Mouse (Mus musculus): Measurements from ENCODE around the gene Bysl. TPM values are rescaled to one million over a fixed set of nuclear protein-coding genes. Genes with fewer than 3 reads are reported as not detected.

Bysl gene
- polyA plus RNA-seq, 1 experiment from 2014 or later, result 41.3 TPM

- no peak for DNase-seq (ENCODE audit: low spot score)
- H3K36me3 ChIP-seq, result no peaks in the 10 kb centered on the region
- H3K27ac ChIP-seq, result no peak overlapping the region
- H3K4me3 ChIP-seq, result no peak overlapping the region
- WGBS, result 91% methylated on average over 10 of the region's 10 CpGs
- no peaks in the 10 kb centered on the region for H3K9me3 ChIP-seq (replicated peaks)
- H3K27me3 ChIP-seq (ENCODE audit: low read depth, poor library complexity, severe bottlenecking), result no peaks in the 10 kb centered on the region
- H3K4me1 ChIP-seq, result peaks cover 28% of the 10 kb centered on the region
Observed at GRCm38 (mm10) chr17:47568951-47569527, 42.3 kb downstream of the Bysl start.

- Histone ChIP-seq H3K4me3 (no peak overlapping the region), H3K27me3 (ENCODE audit: low read depth, poor library complexity, severe bottlenecking) (no peaks in the 10 kb centered on the region), H3K4me1 (peaks cover 26% of the 10 kb centered on the region), H3K9me3 (replicated peaks) (no peaks in the 10 kb centered on the region), H3K27ac (no peak overlapping the region), H3K36me3 (no peaks in the 10 kb centered on the region)
- 97% methylated on average over 3 of the region's 3 CpGs for WGBS
- no peak for DNase-seq (ENCODE audit: low spot score)
Observed at GRCm38 (mm10) chr17:47568389-47568788, 42.9 kb downstream of the Bysl start.

GRCm38 (mm10) chr17:47567271-47567670 is 44.0 kb downstream of the Bysl start:
- Histone ChIP-seq H3K27me3 (ENCODE audit: low read depth, poor library complexity, severe bottlenecking) (no peaks in the 10 kb centered on the region), H3K27ac (0 out of 2 replicates have a peak overlapping the region, but pooled peaks have one; percentile 5), H3K9me3 (replicated peaks) (no peaks in the 10 kb centered on the region), H3K4me3 (no peak overlapping the region), H3K4me1 (peaks cover 15% of the 10 kb centered on the region), H3K36me3 (no peaks in the 10 kb centered on the region)
- WGBS, result 74% methylated on average over 3 of the region's 3 CpGs
- DNase-seq (ENCODE audit: low spot score), result no peak

- Histone ChIP-seq H3K27ac (no peak overlapping the region), H3K27me3 (ENCODE audit: low read depth, poor library complexity, severe bottlenecking) (no peaks in the 10 kb centered on the region), H3K4me3 (no peak overlapping the region), H3K4me1 (peaks cover 5% of the 10 kb centered on the region), H3K9me3 (replicated peaks) (no peaks in the 10 kb centered on the region), H3K36me3 (no peaks in the 10 kb centered on the region)
- 14% methylated on average over 2 of the region's 2 CpGs for WGBS
- no peak for DNase-seq (ENCODE audit: low spot score)
Observed at GRCm38 (mm10) chr17:47566133-47566532, 45.2 kb downstream of the Bysl start.

- Histone ChIP-seq H3K4me1 (peaks cover 5% of the 10 kb centered on the region), H3K36me3 (no peaks in the 10 kb centered on the region), H3K27ac (no peak overlapping the region), H3K4me3 (no peak overlapping the region), H3K9me3 (replicated peaks) (no peaks in the 10 kb centered on the region), H3K27me3 (ENCODE audit: low read depth, poor library complexity, severe bottlenecking) (no peaks in the 10 kb centered on the region)
- DNase-seq (ENCODE audit: low spot score), result no peak
- 74% methylated on average over 5 of the region's 5 CpGs for WGBS
Observed at GRCm38 (mm10) chr17:47564612-47565011, 46.7 kb downstream of the Bysl start.

DNA sequence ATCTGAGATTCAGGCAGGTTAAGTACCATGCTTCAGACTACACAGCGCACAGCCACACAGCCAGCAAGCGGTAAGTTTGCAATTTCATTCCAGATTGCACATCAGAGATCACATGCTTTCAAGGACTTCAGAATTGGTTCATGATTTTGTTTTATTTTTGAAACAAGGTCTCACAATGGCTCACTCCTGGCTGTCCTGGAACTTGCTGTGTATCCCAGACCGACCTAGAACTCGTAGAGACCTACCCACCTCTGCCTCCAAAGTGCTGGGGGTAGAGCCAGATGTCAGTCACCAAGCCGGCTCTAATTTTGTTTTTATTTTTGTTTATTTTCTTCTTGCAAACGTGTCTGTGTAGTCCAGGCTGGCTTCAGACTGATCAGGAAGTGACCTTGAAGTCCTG is 48.4 kb downstream of the Bysl start:
- no peak for DNase-seq (ENCODE audit: low spot score)
- H3K9me3 ChIP-seq (replicated peaks), result no peaks in the 10 kb centered on the region
- WGBS, result 87% methylated on average over 6 of the region's 6 CpGs
- H3K36me3 ChIP-seq, result no peaks in the 10 kb centered on the region
- H3K27me3 ChIP-seq (ENCODE audit: low read depth, poor library complexity, severe bottlenecking), result no peaks in the 10 kb centered on the region
- no peak overlapping the region for H3K4me3 ChIP-seq
- H3K4me1 ChIP-seq, result peaks cover 5% of the 10 kb centered on the region
- H3K27ac ChIP-seq, result no peak overlapping the region

- WGBS, result 54% methylated on average over 6 of the region's 6 CpGs
- no peaks in the 10 kb centered on the region for H3K27me3 ChIP-seq (ENCODE audit: low read depth, poor library complexity, severe bottlenecking)
- DNase-seq (ENCODE audit: low spot score), result no peak
- H3K4me3 ChIP-seq, result no peak overlapping the region
- 0 out of 2 replicates have a peak overlapping the region, but pooled peaks have one; percentile 22 for H3K27ac ChIP-seq
- no peaks in the 10 kb centered on the region for H3K36me3 ChIP-seq
- H3K4me1 ChIP-seq, result no peaks in the 10 kb centered on the region
- no peaks in the 10 kb centered on the region for H3K9me3 ChIP-seq (replicated peaks)
Observed at GRCm38 (mm10) chr17:47559726-47560125, 51.6 kb downstream of the Bysl start.

DNA sequence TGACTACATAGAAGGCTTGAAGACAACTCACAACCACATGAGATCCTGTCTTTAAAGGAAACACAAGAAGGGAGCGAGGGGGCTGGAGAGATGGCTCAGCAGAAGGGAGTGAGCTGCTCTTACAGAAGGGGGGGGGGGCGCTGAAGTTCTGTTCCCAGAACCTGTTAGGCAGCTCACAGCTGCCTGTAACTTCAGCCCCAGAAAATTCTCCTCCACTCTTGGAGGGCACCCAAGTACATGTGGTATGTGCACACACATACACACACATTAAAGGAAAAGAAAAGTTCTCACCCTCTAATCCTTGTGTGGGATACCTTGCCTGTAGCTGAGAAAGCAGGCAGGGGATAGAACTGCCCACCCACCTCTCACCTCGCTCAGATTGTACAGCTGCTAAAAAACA is 54.1 kb downstream of the Bysl start:
- H3K36me3 ChIP-seq, result no peaks in the 10 kb centered on the region
- DNase-seq (ENCODE audit: low spot score), result no peak
- H3K9me3 ChIP-seq (replicated peaks), result no peaks in the 10 kb centered on the region
- 69% methylated on average over 3 of the region's 3 CpGs for WGBS
- no peaks in the 10 kb centered on the region for H3K27me3 ChIP-seq (ENCODE audit: low read depth, poor library complexity, severe bottlenecking)
- no peak overlapping the region for H3K27ac ChIP-seq
- no peak overlapping the region for H3K4me3 ChIP-seq
- no peaks in the 10 kb centered on the region for H3K4me1 ChIP-seq

DNA sequence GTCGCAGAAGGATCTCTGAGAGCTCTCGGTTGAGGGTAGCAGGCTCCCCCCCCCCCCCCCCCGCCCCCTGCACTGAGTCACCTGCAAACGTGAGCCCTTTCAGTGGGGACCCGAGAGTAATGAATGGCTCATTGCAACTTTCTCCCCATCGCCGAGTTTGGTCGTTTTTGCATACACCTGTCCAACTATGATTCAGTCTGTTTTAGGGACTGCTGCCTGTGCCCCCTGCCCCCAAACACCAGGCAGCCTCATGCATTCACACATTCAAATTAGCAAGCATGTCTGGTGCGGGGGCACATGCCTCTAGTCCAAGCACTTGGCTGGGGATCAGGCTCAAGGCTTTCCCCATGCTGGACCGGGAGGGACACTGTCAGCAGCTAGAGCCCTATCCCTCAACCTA is 56.7 kb downstream of the Bysl start:
- no peaks in the 10 kb centered on the region for H3K9me3 ChIP-seq (replicated peaks)
- H3K4me1 ChIP-seq, result no peaks in the 10 kb centered on the region
- H3K27ac ChIP-seq, result no peak overlapping the region
- WGBS, result 63% methylated on average over 10 of the region's 10 CpGs
- no peaks in the 10 kb centered on the region for H3K36me3 ChIP-seq
- H3K4me3 ChIP-seq, result no peak overlapping the region
- H3K27me3 ChIP-seq (ENCODE audit: low read depth, poor library complexity, severe bottlenecking), result no peaks in the 10 kb centered on the region
- no peak for DNase-seq (ENCODE audit: low spot score)

DNA sequence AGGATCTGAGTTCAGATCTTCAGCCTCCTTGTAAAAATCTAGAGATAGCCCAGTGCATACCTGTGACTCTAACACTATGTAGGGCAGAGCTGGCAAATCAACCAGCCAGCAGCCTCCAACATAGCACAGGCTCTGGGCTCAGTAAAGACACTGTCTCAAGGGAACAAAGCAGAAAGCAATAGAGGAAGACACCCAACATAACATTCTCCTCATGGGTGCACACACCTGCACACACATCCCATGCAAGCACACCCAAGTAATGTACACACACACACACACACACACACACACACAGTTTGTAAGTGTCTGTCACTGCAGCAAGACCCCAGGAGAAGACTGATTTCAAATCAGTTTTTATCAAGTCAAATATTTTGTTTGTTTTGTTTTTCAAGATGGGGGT is 58.3 kb downstream of the Bysl start:
- Histone ChIP-seq H3K27ac (no peak overlapping the region), H3K4me1 (no peaks in the 10 kb centered on the region), H3K9me3 (replicated peaks) (no peaks in the 10 kb centered on the region), H3K4me3 (no peak overlapping the region), H3K27me3 (ENCODE audit: low read depth, poor library complexity, severe bottlenecking) (no peaks in the 10 kb centered on the region), H3K36me3 (no peaks in the 10 kb centered on the region)
- DNase-seq (ENCODE audit: low spot score), result no peak

DNA sequence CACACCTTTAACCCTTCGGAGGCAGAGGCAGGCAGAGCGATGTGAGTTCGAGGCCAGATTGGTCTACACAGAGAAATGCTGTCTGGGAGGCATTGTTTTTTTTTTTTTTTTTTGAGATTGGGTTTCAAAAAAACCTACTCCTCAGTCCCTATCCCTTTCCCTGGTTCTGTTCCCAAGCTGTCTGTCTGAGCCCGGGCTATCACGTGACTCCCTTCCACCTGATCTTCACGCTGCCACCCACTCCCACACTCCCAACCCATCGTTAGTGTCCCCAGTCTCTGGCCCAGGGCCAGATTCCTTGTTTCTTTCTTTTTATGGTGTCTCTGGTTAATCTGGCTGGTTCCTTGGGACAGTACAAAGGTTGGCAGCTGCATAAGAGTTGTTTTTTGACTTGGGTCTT is 60.2 kb downstream of the Bysl start:
- H3K36me3 ChIP-seq, result no peaks in the 10 kb centered on the region
- no peak overlapping the region for H3K27ac ChIP-seq
- H3K4me3 ChIP-seq, result no peak overlapping the region
- 83% methylated on average over 7 of the region's 7 CpGs for WGBS
- H3K27me3 ChIP-seq (ENCODE audit: low read depth, poor library complexity, severe bottlenecking), result no peaks in the 10 kb centered on the region
- no peaks in the 10 kb centered on the region for H3K4me1 ChIP-seq
- H3K9me3 ChIP-seq (replicated peaks), result no peaks in the 10 kb centered on the region
- DNase-seq (ENCODE audit: low spot score), result no peak

Other genes with a start within 250 kb of the Bysl start
- gene Mrps10, start 242.6 kb downstream of the Bysl start, polyA plus RNA-seq (2016; fragmentation: Nextera tagmentation; extraction: Ambion mirVana), result 89.9 and 106 TPM in 2 replicates
- 0.58 and 0.61 TPM in 2 replicates for gene Guca1b, start 226.1 kb downstream of the Bysl start, polyA plus RNA-seq (2016; fragmentation: Nextera tagmentation; extraction: Ambion mirVana)
- gene Guca1a, start 210.9 kb downstream of the Bysl start, polyA plus RNA-seq (2016; fragmentation: Nextera tagmentation; extraction: Ambion mirVana), result 0.29 and 0.34 TPM in 2 replicates
- gene AI661453, start 174.9 kb downstream of the Bysl start, polyA plus RNA-seq (2016; fragmentation: Nextera tagmentation; extraction: Ambion mirVana), result 0.23 and 0.33 TPM in 2 replicates
- gene 1700001C19Rik, start 174.1 kb downstream of the Bysl start, polyA plus RNA-seq (2016; fragmentation: Nextera tagmentation; extraction: Ambion mirVana), result 0.24 and 0.31 TPM in 2 replicates
- 32.1 and 36.8 TPM in 2 replicates for gene Taf8, start 109.2 kb downstream of the Bysl start, polyA plus RNA-seq (2016; fragmentation: Nextera tagmentation; extraction: Ambion mirVana)
- gene Ccnd3, start 106.4 kb downstream of the Bysl start, polyA plus RNA-seq (2016; fragmentation: Nextera tagmentation; extraction: Ambion mirVana), result 405 and 413 TPM in 2 replicates
- gene Med20, start 90 bp upstream of the Bysl start, polyA plus RNA-seq (2016; fragmentation: Nextera tagmentation; extraction: Ambion mirVana), result 51.6 and 53.4 TPM in 2 replicates
- 0.81 and 2.1 TPM in 2 replicates for gene Gm20517, start 97 bp upstream of the Bysl start, polyA plus RNA-seq (2016; fragmentation: Nextera tagmentation; extraction: Ambion mirVana)
- gene Usp49, start 19.2 kb upstream of the Bysl start, polyA plus RNA-seq (2016; fragmentation: Nextera tagmentation; extraction: Ambion mirVana), result 5.5 and 6.8 TPM in 2 replicates
- 364 and 404 TPM in 2 replicates for gene Tomm6, start 76.9 kb upstream of the Bysl start, polyA plus RNA-seq (2016; fragmentation: Nextera tagmentation; extraction: Ambion mirVana)
- 5.0 and 7.3 TPM in 2 replicates for gene Frs3, start 77.5 kb upstream of the Bysl start, polyA plus RNA-seq (2016; fragmentation: Nextera tagmentation; extraction: Ambion mirVana)
- 0.23 TPM in 1 of 2 replicates, not detected in the other for gene Gm21981, start 83.0 kb upstream of the Bysl start, polyA plus RNA-seq (2016; fragmentation: Nextera tagmentation; extraction: Ambion mirVana)
- 0.56 and 0.76 TPM in 2 replicates for gene Prickle4, start 83.2 kb upstream of the Bysl start, polyA plus RNA-seq (2016; fragmentation: Nextera tagmentation; extraction: Ambion mirVana)
- gene Pgc, start 115.3 kb upstream of the Bysl start, polyA plus RNA-seq (2016; fragmentation: Nextera tagmentation; extraction: Ambion mirVana), result not detected in 2 replicates
- 1.5 and 2.3 TPM in 2 replicates for gene Tfeb, start 125.5 kb upstream of the Bysl start, polyA plus RNA-seq (2016; fragmentation: Nextera tagmentation; extraction: Ambion mirVana)
- 18.9 and 21.6 TPM in 2 replicates for gene Mdfi, start 223.2 kb upstream of the Bysl start, polyA plus RNA-seq (2016; fragmentation: Nextera tagmentation; extraction: Ambion mirVana)